Mouse (Mus musculus) kidney, adult 2 months (tissue): ENCODE data around the gene Drosha.

Source experiments
- CTCF ChIP-seq: fragments of 200-500 bp; conservative IDR thresholded peaks from 2 replicates; pipeline ENCODE4 v1.5.1; 2011; ENCODE audit warnings: low read depth, mild to moderate bottlenecking, control low read depth, low read length, moderate library complexity, mixed read lengths; ENCODE audit not compliant: insufficient read depth, insufficient read length
- POLR2A ChIP-seq: fragments of 200-500 bp; IDR thresholded peaks from one replicate; pipeline ENCODE4 v1.6.1; 2011; ENCODE audit warnings: low read depth, low read length, control low read depth

DNA sequence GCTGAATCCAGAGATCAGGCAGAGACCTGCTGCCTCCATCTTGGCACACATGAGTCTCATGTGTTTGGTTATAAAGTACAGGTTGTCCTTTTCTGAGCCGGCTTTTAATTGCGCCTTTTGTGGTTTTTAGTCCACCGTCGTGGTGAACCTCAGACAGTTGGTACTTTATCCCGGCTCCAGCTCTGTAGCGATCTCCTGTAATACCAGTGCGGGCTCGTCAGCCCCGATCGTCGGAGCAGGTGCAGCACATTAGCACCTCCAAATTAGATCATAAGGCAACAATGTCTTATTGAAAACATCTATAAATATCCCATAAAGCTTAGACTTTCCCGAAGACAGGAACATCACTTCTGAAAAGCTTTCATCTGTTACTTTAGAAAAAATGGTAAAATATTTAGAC lies 53.3 kb downstream of the Drosha start:
- TF ChIP-seq CTCF (no peak), POLR2A (no peak)
